Mouse (Mus musculus): ENCODE measurements around the gene Ngfr.

DNA sequence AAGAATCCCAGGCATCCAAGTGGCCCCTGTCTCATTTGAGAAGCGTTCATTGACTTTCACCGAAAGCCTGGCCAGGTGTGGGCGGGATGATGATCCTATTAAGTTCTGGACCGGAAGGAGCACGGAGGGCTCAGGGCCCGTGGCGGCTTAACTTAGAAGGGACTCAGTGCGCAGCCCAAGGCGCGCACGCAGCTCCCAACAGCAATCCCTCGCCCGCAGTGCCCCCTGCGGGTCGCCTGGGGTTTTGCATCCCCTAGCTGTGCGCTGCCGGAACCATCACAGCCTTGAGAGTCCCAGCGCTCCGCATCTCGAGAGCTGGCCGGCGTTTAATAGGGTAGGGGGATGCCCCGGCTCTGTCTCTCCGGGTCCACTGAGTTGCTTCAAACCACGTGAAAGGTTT is 1.4 kb downstream of the Ngfr start:
- TF ChIP-seq EP300 (IDR thresholded peaks at IDR 0.05; ENCODE audit: low read depth in 1 of 2, low read length in 2 of 2) (no peak), POLR2A (IDR thresholded peaks at IDR 0.05; ENCODE audit: control insufficient read depth in 1 of 2, insufficient read depth in 1 of 2, low read depth in 1 of 2, low read length in 2 of 2, poor library complexity in 1 of 2) (no peak), HCFC1 (IDR thresholded peaks at IDR 0.05; ENCODE audit: low read depth, low read length) (no peak), CTCF (IDR thresholded peaks at IDR 0.05 in 2 of 3, conservative IDR thresholded peaks at IDR 0.05 in 1 of 3; ENCODE audit: control insufficient read depth in 1 of 3, insufficient read depth in 1 of 3, low read depth in 2 of 3, low read length in 3 of 3, poor library complexity in 1 of 3, severe bottlenecking in 1 of 3) (peak in 2 of 3 experiments; percentile 60 to 83; a peak in 5 of 6 replicates), TBP (IDR thresholded peaks at IDR 0.05; ENCODE audit: low read depth, low read length) (no peak), GATA1 (IDR thresholded peaks at IDR 0.05; ENCODE audit: low read depth, low read length) (no peak), MAZ (IDR thresholded peaks at IDR 0.05; ENCODE audit: low read depth, low read length) (no peak), CHD1 (IDR thresholded peaks at IDR 0.05; ENCODE audit: low read depth, low read length) (no peak), NRF1 (IDR thresholded peaks at IDR 0.05; ENCODE audit: insufficient read depth, low read depth, low read length, poor library complexity, severe bottlenecking) (no peak)
